Mouse (Mus musculus): ENCODE results near the gene Kcnn4. TPM values are rescaled to one million over a fixed set of nuclear protein-coding genes. Genes with fewer than 3 reads are reported as not detected.
A peak's percentile ranks its signal among the peaks of the same experiment; 100 is the strongest.

The Kcnn4 gene
- 100 to 1,000 TPM in 4 of 26 experiments, 10 to 100 TPM in 21, 1 to 10 TPM in 1; 5.6 to 198 (median 45.1) TPM for total RNA-seq (2018; cell fraction: chromatin; rRNA removed)
- 10 to 100 TPM; 16.1 to 69.7 (median 46.9) TPM for total RNA-seq (2018; cell fraction: cytosol; rRNA removed)
- total RNA-seq (2018; cell fraction: nucleus; rRNA removed): 100 to 1,000 TPM in 8 of 26 experiments, 10 to 100 TPM in 18; 15.3 to 160 (median 78.6) TPM
- polyA plus RNA-seq (2018): 11.1 to 85.5 TPM (median 12.1 TPM) in 3 replicates

GRCm38 (mm10) chr7:24369731-24370541, at the start of gene Kcnn4:
TSS of gene Kcnn4 (plus strand) at chr7:24370263.
- 21% methylated on average over 19 of the region's 23 CpGs for WGBS (ENCODE audit: missing documents)
- no peaks in the 10 kb centered on the region for H3K36me3 ChIP-seq (ENCODE audit: inconsistent target)

GRCm38 (mm10) chr7:24322593-24322992, 47.5 kb upstream of the Kcnn4 start:
- no peak overlapping the region for H3K4me3 ChIP-seq (ENCODE audit: inconsistent target)
- no peaks in the 10 kb centered on the region for H3K79me2 ChIP-seq (ENCODE audit: inconsistent target)
- WGBS (ENCODE audit: missing documents): 79% methylated on average over 4 of the region's 4 CpGs
- no peaks in the 10 kb centered on the region for H3K36me3 ChIP-seq (ENCODE audit: inconsistent target)
- H3K27ac ChIP-seq: no peak overlapping the region

More at GRCm38 (mm10) chr7:24369731-24370541, at the start of gene Kcnn4:
- Histone ChIP-seq H3K79me2 (ENCODE audit: inconsistent target) (peaks cover 35% of the 10 kb centered on the region), H3K27ac (peak within 1 kb of the TSS; percentile 90), H3K4me3 (ENCODE audit: inconsistent target) (peak within 1 kb of the TSS; percentile 79)

GRCm38 (mm10) chr7:24325197-24325596, 44.9 kb upstream of the Kcnn4 start:
- WGBS (ENCODE audit: missing documents): 92% methylated on average over 6 of the region's 6 CpGs
- Histone ChIP-seq H3K27ac (no peak overlapping the region), H3K4me3 (ENCODE audit: inconsistent target) (no peak overlapping the region), H3K36me3 (ENCODE audit: inconsistent target) (no peaks in the 10 kb centered on the region), H3K79me2 (ENCODE audit: inconsistent target) (no peaks in the 10 kb centered on the region)

GRCm38 (mm10) chr7:24325675-24326128, 44.4 kb upstream of the Kcnn4 start:
- H3K4me3 ChIP-seq (ENCODE audit: inconsistent target): no peak overlapping the region
- 22% methylated on average over 13 of the region's 13 CpGs for WGBS (ENCODE audit: missing documents)
- no peaks in the 10 kb centered on the region for H3K36me3 ChIP-seq (ENCODE audit: inconsistent target)
- no peak overlapping the region for H3K27ac ChIP-seq
- H3K79me2 ChIP-seq (ENCODE audit: inconsistent target): no peaks in the 10 kb centered on the region

GRCm38 (mm10) chr7:24326273-24327135, 43.6 kb upstream of the Kcnn4 start:
- Histone ChIP-seq H3K79me2 (ENCODE audit: inconsistent target) (no peaks in the 10 kb centered on the region), H3K36me3 (ENCODE audit: inconsistent target) (no peaks in the 10 kb centered on the region), H3K27ac (no peak overlapping the region), H3K4me3 (ENCODE audit: inconsistent target) (no peak overlapping the region)
- WGBS (ENCODE audit: missing documents): 57% methylated on average over 20 of the region's 20 CpGs

- no peak overlapping the region for H3K4me3 ChIP-seq (ENCODE audit: inconsistent target)
- H3K27ac ChIP-seq: no peak overlapping the region
- H3K36me3 ChIP-seq (ENCODE audit: inconsistent target): no peaks in the 10 kb centered on the region
- WGBS (ENCODE audit: missing documents): 84% methylated on average over 14 of the region's 14 CpGs
- no peaks in the 10 kb centered on the region for H3K79me2 ChIP-seq (ENCODE audit: inconsistent target)
Measured at GRCm38 (mm10) chr7:24327281-24327975, 42.6 kb upstream of the Kcnn4 start.

- no peak within 1 kb of the TSS for H3K27ac ChIP-seq
- WGBS (ENCODE audit: missing documents): 37% methylated on average over 49 of the region's 49 CpGs
- no peaks in the 10 kb centered on the region for H3K79me2 ChIP-seq (ENCODE audit: inconsistent target)
- no peaks in the 10 kb centered on the region for H3K36me3 ChIP-seq (ENCODE audit: inconsistent target)
- H3K4me3 ChIP-seq (ENCODE audit: inconsistent target): no peak within 1 kb of the TSS
Measured at GRCm38 (mm10) chr7:24333304-24333986, 36.6 kb upstream of the Kcnn4 start, which contains the start of gene Tescl. TSS of gene Tescl (minus strand) at chr7:24333936.

- WGBS (ENCODE audit: missing documents): 9% methylated on average over 5 of the region's 5 CpGs
Measured at GRCm38 (mm10) chr7:24335699-24336309, 34.3 kb upstream of the Kcnn4 start.

GRCm38 (mm10) chr7:24338241-24338640, 31.8 kb upstream of the Kcnn4 start:
- no peaks in the 10 kb centered on the region for H3K36me3 ChIP-seq (ENCODE audit: inconsistent target)
- 50% methylated on average over 2 of the region's 2 CpGs for WGBS (ENCODE audit: missing documents)
- H3K79me2 ChIP-seq (ENCODE audit: inconsistent target): no peaks in the 10 kb centered on the region
- H3K27ac ChIP-seq: no peak overlapping the region
- H3K4me3 ChIP-seq (ENCODE audit: inconsistent target): no peak overlapping the region

More at GRCm38 (mm10) chr7:24335699-24336309, 34.3 kb upstream of the Kcnn4 start:
- Histone ChIP-seq H3K79me2 (ENCODE audit: inconsistent target) (no peaks in the 10 kb centered on the region), H3K4me3 (ENCODE audit: inconsistent target) (no peak overlapping the region), H3K27ac (no peak overlapping the region), H3K36me3 (ENCODE audit: inconsistent target) (no peaks in the 10 kb centered on the region)

GRCm38 (mm10) chr7:24343701-24344272, 26.3 kb upstream of the Kcnn4 start:
- Histone ChIP-seq H3K36me3 (ENCODE audit: inconsistent target) (no peaks in the 10 kb centered on the region), H3K79me2 (ENCODE audit: inconsistent target) (no peaks in the 10 kb centered on the region), H3K4me3 (ENCODE audit: inconsistent target) (no peak overlapping the region), H3K27ac (no peak overlapping the region)
- 83% methylated on average over 7 of the region's 7 CpGs for WGBS (ENCODE audit: missing documents)

- Histone ChIP-seq H3K27ac (no peak overlapping the region), H3K4me3 (ENCODE audit: inconsistent target) (no peak overlapping the region), H3K36me3 (ENCODE audit: inconsistent target) (no peaks in the 10 kb centered on the region), H3K79me2 (ENCODE audit: inconsistent target) (no peaks in the 10 kb centered on the region)
- 79% methylated on average over 5 of the region's 5 CpGs for WGBS (ENCODE audit: missing documents)
Measured at GRCm38 (mm10) chr7:24346444-24346843, 23.6 kb upstream of the Kcnn4 start.

GRCm38 (mm10) chr7:24348896-24349295, 21.2 kb upstream of the Kcnn4 start, which contains the start of gene Lypd5:
TSS of gene Lypd5 (plus strand) at chr7:24349196.
- Histone ChIP-seq H3K36me3 (ENCODE audit: inconsistent target) (no peaks in the 10 kb centered on the region), H3K79me2 (ENCODE audit: inconsistent target) (no peaks in the 10 kb centered on the region), H3K27ac (no peak within 1 kb of the TSS), H3K4me3 (ENCODE audit: inconsistent target) (no peak within 1 kb of the TSS)
- WGBS (ENCODE audit: missing documents): 52% methylated on average over 5 of the region's 6 CpGs

- Histone ChIP-seq H3K79me2 (ENCODE audit: inconsistent target) (no peaks in the 10 kb centered on the region), H3K27ac (no peak overlapping the region), H3K36me3 (ENCODE audit: inconsistent target) (no peaks in the 10 kb centered on the region), H3K4me3 (ENCODE audit: inconsistent target) (no peak overlapping the region)
- 79% methylated on average over 6 of the region's 6 CpGs for WGBS (ENCODE audit: missing documents)
Measured at GRCm38 (mm10) chr7:24355646-24356045, 14.4 kb upstream of the Kcnn4 start.
